Mouse (Mus musculus): ENCODE measurements at regions not wholly inside any gene's neighbourhood (a gene's known extent, or its start where the extent isn't known, plus 50 kb on each side); places are given as distances from the start of the nearest gene placed in this dataset.

- no peak for DNase-seq (ENCODE audit: low spot score)
Observed at GRCm38 (mm10) chr1:19290098-19290497, 81.4 kb downstream of the Tfap2b start.

DNA sequence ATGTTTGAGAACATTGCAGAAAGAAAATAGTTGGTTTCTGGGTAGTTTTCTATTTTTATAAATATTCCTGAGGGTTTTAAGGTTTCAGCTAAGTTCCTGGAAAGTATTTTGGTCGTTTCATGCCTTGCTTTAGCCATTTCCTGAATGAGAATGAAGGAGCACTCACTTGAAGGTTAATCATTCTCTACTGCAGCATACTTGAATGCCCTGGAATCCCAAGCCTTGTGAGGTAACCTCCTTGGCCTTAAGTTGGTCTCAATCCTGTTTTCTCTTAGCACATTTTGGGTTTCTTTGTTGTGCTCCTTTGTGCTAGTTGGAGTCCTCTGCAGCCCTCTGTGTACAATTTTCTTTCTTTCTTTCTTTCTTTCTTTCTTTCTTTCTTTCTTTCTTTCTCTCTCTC lies 112.9 kb downstream of the Tfap2b start:
- no peak for DNase-seq (ENCODE audit: low spot score)

GRCm38 (mm10) chr1:19336062-19336461 lies 127.3 kb downstream of the Tfap2b start:
- no peak for DNase-seq (ENCODE audit: low spot score)

DNA sequence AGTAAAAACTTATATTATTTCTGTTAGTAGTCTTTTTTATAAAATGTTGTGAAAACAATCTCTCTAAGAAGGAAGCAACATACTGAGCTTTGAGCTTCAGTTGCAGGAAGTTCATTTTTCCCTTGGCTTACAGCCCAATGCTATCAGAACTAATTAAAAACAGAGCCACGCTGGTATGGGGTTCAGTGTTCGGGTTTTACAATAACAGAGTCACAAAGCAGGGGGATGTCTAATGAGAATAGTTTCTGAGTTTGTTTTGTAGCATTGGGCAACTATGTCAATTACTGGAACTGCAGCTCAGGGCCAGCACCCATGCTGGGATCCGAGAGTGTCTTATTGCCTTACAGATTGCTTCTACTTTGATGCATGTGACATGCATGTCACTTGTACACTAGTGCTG lies 128.5 kb downstream of the Tfap2b start:
- DNase-seq (ENCODE audit: low spot score): no peak

- DNase-seq (ENCODE audit: low spot score): no peak
Observed at GRCm38 (mm10) chr1:19344445-19344844, 135.7 kb downstream of the Tfap2b start.

- DNase-seq (ENCODE audit: low spot score): no peak
Observed at GRCm38 (mm10) chr1:19350495-19350894, 141.8 kb downstream of the Tfap2b start.

- no peak for DNase-seq (ENCODE audit: low spot score)
Observed at GRCm38 (mm10) chr1:19384856-19385255, 176.1 kb downstream of the Tfap2b start.

DNA sequence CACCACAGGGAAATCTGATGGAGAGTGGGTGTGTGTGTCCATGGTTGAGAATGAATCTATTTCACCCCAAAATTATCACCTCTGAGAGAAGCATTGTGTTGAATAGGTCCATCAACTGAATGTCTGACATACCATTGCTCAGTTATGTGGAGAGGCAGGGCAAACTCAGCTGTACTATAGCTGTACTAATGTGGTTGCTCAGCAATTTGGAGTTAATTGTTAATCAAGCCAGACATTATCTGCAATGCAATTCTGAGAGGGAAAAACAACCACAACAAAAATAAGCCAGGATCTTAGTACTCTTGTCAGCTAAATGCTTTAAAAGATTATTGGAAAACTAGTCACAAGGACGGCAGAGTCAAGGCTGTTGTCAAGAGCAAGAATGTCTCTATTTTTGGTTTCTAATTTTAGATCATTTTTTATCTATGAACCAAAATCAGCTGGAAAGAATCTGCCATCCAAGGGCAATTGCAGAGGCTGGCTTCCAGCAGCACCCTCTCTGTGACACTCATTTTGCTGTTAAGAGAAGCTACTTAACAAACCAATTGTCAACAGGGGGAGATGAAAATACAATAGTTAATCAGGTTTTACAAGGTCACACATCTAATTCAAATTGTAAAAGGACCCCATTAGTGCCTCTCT lies 180.3 kb downstream of the Tfap2b start:
- no peak for DNase-seq (ENCODE audit: low spot score)

- DNase-seq (ENCODE audit: low spot score): no peak
Observed at GRCm38 (mm10) chr1:19407556-19407955, 198.8 kb downstream of the Tfap2b start.

DNA sequence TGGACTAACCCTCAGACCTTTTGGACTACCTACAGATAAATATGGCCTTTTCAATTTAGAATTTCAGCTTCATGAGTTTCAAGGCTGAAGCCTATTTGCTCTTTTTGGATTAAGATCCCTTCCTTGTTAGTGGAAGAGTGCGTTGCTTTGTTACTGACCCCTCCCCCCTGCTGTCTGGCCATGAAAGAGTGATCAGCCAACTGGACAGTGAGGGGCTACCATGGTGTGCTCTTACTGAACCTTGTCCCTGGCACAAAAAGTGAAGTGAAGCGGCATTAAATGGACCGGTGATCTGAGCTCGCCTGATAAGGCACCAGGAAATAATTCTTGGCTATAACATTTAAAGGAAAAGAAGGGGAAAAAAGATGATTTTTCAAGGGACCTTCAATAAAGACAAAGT lies 203.6 kb downstream of the Tfap2b start:
- DNase-seq (ENCODE audit: low spot score): no peak

DNA sequence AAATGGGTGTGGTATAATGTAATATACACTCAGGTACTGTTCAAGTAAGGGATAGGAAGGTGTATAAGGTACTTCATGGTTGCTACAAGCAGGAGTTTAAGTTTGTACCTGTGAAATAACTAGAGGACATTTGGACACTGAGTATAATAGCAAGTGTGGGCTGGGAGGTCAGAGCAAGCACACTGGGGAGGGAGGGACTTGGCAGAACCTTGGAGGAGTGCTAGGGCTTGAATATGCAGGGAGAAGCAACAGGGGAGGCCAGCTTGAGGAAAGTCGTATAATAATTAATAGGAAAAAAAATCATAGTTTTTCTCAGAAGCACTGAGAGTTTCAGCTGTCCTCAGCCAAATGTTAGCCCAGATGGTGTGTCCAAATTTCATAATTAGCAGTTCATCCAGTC lies 212.4 kb downstream of the Tfap2b start:
- DNase-seq (ENCODE audit: low spot score): no peak

DNA sequence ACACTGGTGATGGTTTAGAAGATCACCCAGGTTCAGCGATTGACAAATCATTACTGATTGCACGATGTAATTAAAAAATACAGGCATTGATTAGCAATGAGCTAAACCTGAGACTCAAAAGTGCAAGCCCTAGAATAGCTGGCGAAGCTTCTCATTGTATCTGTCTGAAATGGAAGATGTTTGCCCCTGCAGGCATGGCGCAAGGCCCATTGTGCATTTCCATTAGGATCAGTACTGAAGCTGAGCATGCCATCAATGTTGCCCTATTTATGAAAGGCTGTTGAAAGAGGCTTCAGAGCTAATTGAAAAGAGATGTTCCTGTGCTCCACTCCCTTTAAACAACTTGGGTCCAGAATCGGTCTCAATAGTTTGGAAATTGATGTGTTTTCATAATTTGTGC lies 242.1 kb downstream of the Tfap2b start:
- DNase-seq (ENCODE audit: low spot score): no peak

DNA sequence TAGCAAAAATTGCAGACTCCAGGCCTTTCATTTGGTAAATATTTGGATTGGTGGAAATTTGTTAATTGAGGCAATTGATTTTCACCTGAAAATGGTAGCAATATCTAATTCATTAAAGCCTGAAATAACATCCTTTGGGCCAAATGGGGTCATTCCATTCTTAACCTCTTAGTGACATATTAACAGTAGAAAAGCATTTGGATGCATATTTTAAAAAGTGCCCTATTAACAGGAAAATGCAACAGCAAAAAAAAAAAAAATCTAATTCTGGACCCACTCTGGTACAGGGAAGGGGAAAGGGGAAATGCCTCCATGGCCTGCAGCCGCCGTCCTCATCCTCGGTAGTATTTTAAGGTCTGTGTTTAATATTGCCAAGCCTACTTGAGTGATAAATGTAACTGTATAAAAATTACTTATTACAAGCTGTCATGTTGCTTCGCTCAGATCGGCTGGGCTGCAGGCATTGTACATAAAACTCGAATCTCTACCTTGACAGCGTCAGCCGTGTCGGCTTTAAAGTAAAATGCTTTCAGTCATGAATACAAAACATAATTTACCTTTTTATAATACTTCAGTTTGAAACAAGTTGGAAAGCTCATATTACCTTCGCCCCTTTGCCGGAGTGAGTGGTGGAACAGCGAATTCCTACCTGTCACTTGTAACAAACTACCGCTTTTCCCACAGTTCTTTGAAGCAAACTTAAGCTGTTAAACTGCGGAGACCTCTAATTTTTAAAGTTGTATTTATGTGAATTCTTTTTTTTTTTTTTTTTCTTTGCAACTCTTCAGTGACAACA lies 250.1 kb downstream of the Tfap2b start:
- DNase-seq (ENCODE audit: low spot score): no peak

DNA sequence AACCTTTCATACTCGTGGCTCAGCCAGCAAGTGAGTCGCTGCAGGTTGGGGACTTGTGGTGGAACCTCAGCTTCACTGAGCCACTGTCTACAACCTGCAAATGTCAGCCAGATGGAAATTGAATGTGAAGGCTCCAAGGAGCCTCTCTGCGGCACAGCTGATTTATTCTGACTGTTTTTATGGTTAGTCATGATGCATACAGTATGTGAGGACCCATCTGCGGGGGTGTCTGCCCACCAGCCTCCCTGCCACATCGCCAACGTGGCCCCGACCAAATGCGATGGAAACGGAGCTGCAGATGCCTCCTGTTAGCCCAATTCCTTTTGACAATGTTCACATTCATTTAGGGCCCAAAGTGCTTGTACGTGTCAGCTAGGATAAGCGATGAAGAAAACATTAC lies 251.2 kb downstream of the Tfap2b start:
- DNase-seq (ENCODE audit: low spot score): peak; percentile 1

DNA sequence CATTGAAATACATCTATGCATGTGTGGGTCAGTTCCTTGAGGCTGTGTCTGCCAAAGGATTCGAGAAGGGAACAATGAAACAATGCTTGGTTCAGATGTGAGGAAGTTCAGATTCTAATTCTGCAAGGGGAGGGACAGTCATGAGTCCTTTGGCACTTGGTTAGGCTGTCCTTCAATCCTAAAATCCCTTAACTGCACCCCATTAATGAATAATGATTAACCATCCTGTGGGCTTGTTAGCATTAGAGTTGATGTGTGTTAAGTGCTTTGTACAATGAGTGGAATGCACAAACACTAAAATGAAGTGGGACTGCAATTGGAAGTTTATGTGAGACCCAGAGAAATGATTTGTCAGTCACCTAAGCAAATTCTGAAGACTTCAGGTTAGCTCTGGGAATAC lies 264.8 kb downstream of the Tfap2b start:
- DNase-seq (ENCODE audit: low spot score): no peak
